Mouse (Mus musculus) testis, adult 2 months (tissue): ENCODE results near the gene Cox7c.

Experiments
- CTCF ChIP-seq: fragments of 200-500 bp; IDR thresholded peaks from 2 replicates; pipeline ENCODE4 v1.5.1; 2012; ENCODE audit warnings: low read depth, mild to moderate bottlenecking, inconsistent platforms, low read length, moderate library complexity; ENCODE audit not compliant: control insufficient read depth, insufficient read depth, insufficient replicate concordance
- POLR2A ChIP-seq: fragments of 200-500 bp; IDR thresholded peaks from 2 replicates; pipeline ENCODE4 v1.6.1; 2012; ENCODE audit warnings: low read depth, mild to moderate bottlenecking, inconsistent platforms, low read length, moderate library complexity; ENCODE audit not compliant: control insufficient read depth

DNA sequence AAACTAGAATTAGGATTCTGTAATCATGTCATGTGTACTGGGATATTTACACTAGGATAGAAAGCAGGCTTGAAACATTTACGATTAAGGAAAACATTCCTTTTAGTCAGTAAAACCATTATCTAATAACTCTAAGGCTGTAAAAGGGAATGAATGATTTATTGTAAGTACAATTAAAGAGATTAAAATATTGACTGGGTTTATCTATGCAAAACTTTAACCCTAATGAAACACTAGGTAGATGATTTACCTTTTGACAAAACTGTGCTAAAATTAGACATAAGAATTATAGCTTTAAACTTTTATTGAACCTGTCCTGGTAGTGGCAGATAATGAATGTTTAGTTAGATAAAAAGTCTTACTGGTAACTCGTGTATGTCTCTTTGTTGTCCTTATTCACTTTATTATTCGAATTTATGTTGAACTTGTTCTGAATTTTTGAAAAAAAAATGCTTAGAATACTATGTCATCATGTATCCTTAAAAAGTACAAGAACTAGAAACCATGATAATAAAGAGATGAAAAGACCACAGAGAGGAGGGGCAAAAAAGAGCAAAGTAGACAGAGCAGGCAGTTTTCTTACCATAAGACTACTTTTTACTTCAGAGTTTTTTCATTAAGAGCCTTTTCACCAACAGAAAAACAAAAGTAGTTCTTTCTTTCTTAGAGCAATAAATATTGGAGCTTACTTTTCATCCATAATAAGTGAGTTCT, 21.5 kb upstream of the Cox7c start:
- TF ChIP-seq CTCF (no peak), POLR2A (no peak)
